Mouse (Mus musculus) midbrain, embryonic 16.5 days (tissue): Measurements from ENCODE around the gene Hsd17b10. TPM values are rescaled to one million over a fixed set of nuclear protein-coding genes. Genes with fewer than 3 reads are reported as not detected.

Experiments
- ATAC-seq: fragments of 200-750 bp; cut with Nextera tagmentation; 2 replicates; pipeline ENCODE4 v1.8.0; 2017; ENCODE audit warnings: moderate TSS enrichment
- H3K27ac ChIP-seq: fragments of 300-500 bp; sonication (generic); 2 replicates; pipeline ENCODE4 v1.5.1; 2014; ENCODE audit warnings: mild to moderate bottlenecking, low read length, mixed read lengths
- H3K27me3 ChIP-seq: fragments of 300-500 bp; sonication (generic); 2 replicates; pipeline ENCODE4 v1.6.1; 2014; ENCODE audit warnings: low read depth, low read length, mixed read lengths; ENCODE audit not compliant: control insufficient read depth, insufficient read depth
- H3K36me3 ChIP-seq: fragments of 300-500 bp; sonication (generic); 2 replicates; pipeline ENCODE4 v1.6.1; 2014; ENCODE audit warnings: mild to moderate bottlenecking, low read length, moderate library complexity, mixed read lengths; ENCODE audit not compliant: control insufficient read depth, insufficient read depth
- H3K4me1 ChIP-seq: fragments of 300-500 bp; sonication (generic); 2 replicates; pipeline ENCODE4 v1.6.1; 2014; ENCODE audit warnings: mild to moderate bottlenecking, low read length, mixed read lengths; ENCODE audit not compliant: control insufficient read depth, insufficient read depth
- H3K4me2 ChIP-seq: fragments of 300-500 bp; sonication (generic); 2 replicates; pipeline ENCODE4 v1.6.1; 2014; ENCODE audit warnings: mild to moderate bottlenecking, low read length, mixed read lengths
- H3K4me3 ChIP-seq: fragments of 300-500 bp; sonication (generic); 2 replicates; pipeline ENCODE4 v1.5.1; 2014; ENCODE audit warnings: low read depth, mild to moderate bottlenecking, low read length, moderate library complexity, mixed read lengths
- H3K9ac ChIP-seq: fragments of 300-500 bp; sonication (generic); 2 replicates; pipeline ENCODE4 v1.6.1; 2014; ENCODE audit warnings: low read depth, low read length, mixed read lengths
- H3K9me3 ChIP-seq: fragments of 300-500 bp; sonication (generic); replicated peaks from 2 replicates; pipeline ENCODE4 v1.6.1; 2014; ENCODE audit warnings: mild to moderate bottlenecking, low read length, mixed read lengths; ENCODE audit not compliant: control insufficient read depth, poor library complexity, severe bottlenecking
- WGBS: fragments of 180-500 bp; shearing (Covaris S2); extraction: QIAGEN DNeasy Blood & Tissue Kit; methylation state at CpG from one replicate; pipeline ENCODE4 v1.1.7; 2014; 5-methylcytosine and 5-hydroxymethylcytosine counted together
- polyA plus RNA-seq: library from polyadenylated mRNA; unstranded; fragments of >200 nt; fragmentation: Nextera tagmentation; extraction: Ambion mirVana; gene quantifications from 2 replicates; pipeline ENCODE4 v1.2.1, GENCODE M21; 2015

Gene Hsd17b10
- polyA plus RNA-seq: 94.1 and 102 TPM in 2 replicates

DNA sequence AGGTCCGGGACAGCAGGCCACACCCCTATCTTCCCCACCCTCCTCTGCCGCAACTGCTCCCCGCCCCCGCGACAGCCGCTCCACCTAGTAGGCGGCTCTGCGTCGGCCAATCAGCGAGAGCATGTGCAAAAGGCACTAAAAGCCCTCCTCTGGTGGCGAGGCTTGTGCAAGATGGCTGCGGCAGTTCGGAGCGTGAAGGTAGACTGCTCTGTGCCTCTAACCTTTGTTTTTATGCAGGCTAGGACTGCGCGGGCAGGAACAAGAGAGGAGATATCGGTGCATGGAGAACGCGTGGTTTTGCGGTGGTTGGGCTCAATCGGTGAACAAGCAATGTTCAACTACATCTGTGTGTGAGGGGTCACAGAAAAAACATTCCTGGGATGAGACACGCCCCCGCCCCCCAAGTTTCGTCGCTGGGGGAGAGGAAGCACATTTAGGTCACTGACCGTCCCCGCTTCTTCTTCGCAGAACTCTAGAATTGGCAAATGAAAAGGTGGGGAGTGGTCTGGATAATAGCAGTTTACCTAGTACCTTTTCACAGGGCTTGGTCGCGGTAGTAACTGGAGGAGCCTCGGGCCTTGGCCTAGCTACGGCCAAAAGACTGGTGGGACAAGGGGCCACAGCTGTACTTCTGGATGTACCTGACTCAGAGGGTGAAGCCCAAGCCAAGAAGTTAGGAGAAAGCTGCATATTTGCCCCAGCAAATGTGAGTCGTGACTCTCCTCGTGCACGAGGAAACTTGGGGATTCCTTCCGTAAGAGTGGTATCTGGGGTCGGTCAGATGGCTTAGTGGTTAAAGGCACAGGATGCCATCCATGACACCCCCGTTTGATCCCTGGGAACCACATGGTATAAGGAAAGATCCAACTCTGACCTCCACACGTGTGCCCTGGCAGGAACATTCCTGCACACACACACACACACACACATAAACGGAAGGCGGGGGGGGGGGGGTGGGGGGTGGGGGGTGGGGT is at the start of gene Hsd17b10:
TSS of gene Hsd17b10 (plus strand) at position 109 of the 974 bp plus-strand sequence.
- Histone ChIP-seq H3K27me3 (peaks cover 25% of the 10 kb centered on the region), H3K9me3 (no peaks in the 10 kb centered on the region), H3K4me1 (peaks cover 2% of the 10 kb centered on the region; the same call in 1 of the 2 replicates), H3K4me2 (peak within 1 kb of the TSS; percentile 68), H3K27ac (peak within 1 kb of the TSS; percentile 58), H3K4me3 (peak within 1 kb of the TSS; percentile 47), H3K36me3 (no peaks in the 10 kb centered on the region), H3K9ac (peak within 1 kb of the TSS; percentile 55)
- WGBS: 15% methylated on average over 38 of the region's 41 CpGs
- ATAC-seq: peak; percentile 98

DNA sequence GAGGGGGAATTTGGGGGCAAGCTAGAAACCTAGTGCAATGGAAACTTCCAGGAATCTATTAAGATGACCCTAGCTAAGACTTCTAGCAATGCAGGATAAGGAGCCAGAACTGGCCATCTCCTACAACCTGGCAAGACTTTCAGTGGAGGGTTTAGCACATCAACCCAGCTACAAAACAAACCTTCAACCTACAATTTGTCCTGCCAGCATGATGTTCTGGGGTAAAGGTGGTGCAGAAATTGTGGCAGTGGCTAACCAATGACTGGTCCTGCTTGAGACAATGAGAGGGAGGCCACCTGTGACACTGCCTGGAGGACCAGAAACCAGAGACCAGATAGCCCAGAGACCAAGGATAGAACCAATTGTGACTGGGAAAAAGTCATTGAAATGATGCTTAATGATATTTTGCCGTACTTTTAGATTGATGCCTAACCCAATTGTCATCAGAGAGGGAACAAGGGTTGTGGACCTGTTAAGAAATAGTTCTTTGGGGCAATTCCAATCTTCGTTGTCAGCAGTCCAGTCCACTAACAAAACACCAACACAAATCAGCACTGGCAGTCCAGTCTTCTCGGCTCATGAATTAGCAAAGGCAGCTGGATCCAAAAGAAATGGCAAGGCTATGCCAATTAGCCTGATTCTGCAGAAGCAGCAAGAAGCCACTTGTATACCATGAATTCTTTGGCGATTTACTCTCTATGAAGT is 2.5 kb upstream of the Hsd17b10 start:
- H3K27me3 ChIP-seq: peaks cover 23% of the 10 kb centered on the region

DNA sequence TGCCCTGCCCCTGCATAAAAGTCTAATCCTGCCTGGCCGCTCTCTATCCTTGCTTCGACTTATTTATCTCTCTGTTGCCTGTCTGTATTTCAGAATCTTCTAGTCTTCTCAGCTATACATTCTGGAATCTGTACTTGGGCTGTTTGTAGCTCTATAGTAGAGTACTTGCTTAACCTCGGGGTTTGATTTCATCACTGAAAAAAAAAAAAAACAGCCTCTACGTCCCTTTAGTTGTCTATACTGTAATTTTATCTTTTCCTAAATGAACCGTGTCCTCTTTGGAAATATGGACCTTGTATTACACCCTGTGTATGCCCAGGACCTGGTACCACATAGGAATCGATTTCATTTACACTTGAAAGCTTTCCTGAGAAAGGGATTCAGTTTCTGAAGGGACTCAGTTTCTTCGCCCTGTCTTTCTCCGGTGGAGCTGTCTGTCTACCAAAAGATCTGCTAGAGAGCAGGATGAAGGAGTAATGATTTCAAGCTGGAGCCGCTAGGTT is 412 bp upstream of the Hsd17b10 start:
- Histone ChIP-seq H3K4me2 (peak overlapping the region; percentile 68), H3K27ac (no peak overlapping the region), H3K4me3 (peak overlapping the region; percentile 47), H3K4me1 (peaks cover 2% of the 10 kb centered on the region; the same call in 1 of the 2 replicates), H3K9ac (peak overlapping the region; percentile 44; the same call in 1 of the 2 replicates), H3K27me3 (peaks cover 27% of the 10 kb centered on the region), H3K36me3 (no peaks in the 10 kb centered on the region), H3K9me3 (no peaks in the 10 kb centered on the region)
- ATAC-seq: no peak
- WGBS: 37% methylated on average over 9 of the region's 9 CpGs

More for the DNA sequence above, 2.5 kb upstream of the Hsd17b10 start:
- Histone ChIP-seq H3K4me2 (no peak overlapping the region), H3K4me1 (peaks cover 2% of the 10 kb centered on the region; the same call in 1 of the 2 replicates), H3K9me3 (no peaks in the 10 kb centered on the region), H3K36me3 (no peaks in the 10 kb centered on the region), H3K4me3 (no peak overlapping the region), H3K27ac (no peak overlapping the region), H3K9ac (no peak overlapping the region)
- 64% methylated on average over 4 of the region's 4 CpGs for WGBS
- no peak for ATAC-seq

- Histone ChIP-seq H3K4me2 (peak overlapping the region; percentile 68; the same call in 1 of the 2 replicates), H3K27me3 (peaks cover 27% of the 10 kb centered on the region), H3K27ac (no peak overlapping the region), H3K4me1 (peaks cover 2% of the 10 kb centered on the region; the same call in 1 of the 2 replicates), H3K9ac (no peak overlapping the region), H3K9me3 (no peaks in the 10 kb centered on the region), H3K4me3 (peak overlapping the region; percentile 47), H3K36me3 (no peaks in the 10 kb centered on the region)
- 84% methylated on average over 2 of the region's 2 CpGs for WGBS
- ATAC-seq: no peak
These were observed 1.2 kb downstream of the Hsd17b10 start for GRCm38 (mm10) chrX:152002865-152003264.

DNA sequence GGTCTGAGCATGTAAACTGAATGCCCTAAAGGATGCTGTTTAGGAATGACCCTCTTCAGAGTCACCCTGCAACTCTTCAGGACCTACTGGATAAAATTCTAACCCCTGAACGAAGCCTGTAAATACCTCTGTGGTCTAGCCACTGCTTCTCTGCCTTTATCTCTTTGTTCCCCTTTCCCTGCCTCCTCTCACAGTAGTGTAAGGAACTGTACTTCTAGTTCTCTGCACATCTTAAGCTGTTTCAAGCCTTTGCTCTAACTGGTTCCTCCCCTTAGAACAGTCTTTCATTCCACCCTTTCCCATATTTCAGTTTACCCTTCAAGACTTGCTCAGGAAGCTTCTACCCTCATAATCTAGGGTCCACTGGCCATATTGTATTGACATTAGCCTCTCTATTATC is 6.2 kb downstream of the Hsd17b10 start:
- H3K9me3 ChIP-seq: no peaks in the 10 kb centered on the region
- peaks cover 14% of the 10 kb centered on the region for H3K27me3 ChIP-seq
- H3K36me3 ChIP-seq: no peaks in the 10 kb centered on the region
- no peak overlapping the region for H3K4me2 ChIP-seq
- no peak for ATAC-seq
- H3K4me3 ChIP-seq: no peak overlapping the region
- 89% methylated on average over 1 of the region's 1 CpGs for WGBS
- no peak overlapping the region for H3K27ac ChIP-seq
- no peaks in the 10 kb centered on the region; the same call in 1 of the 2 replicates for H3K4me1 ChIP-seq
- no peak overlapping the region for H3K9ac ChIP-seq

GRCm38 (mm10) chrX:152015752-152016150 is 14.1 kb downstream of the Hsd17b10 start:
- 24% methylated on average over 11 of the region's 11 CpGs for WGBS
- Histone ChIP-seq H3K9me3 (no peaks in the 10 kb centered on the region), H3K9ac (peak overlapping the region; percentile 59), H3K4me2 (peak overlapping the region; percentile 43), H3K4me1 (peaks cover 9% of the 10 kb centered on the region; the same call in 1 of the 2 replicates), H3K4me3 (peak overlapping the region; percentile 54), H3K27me3 (peaks cover 7% of the 10 kb centered on the region), H3K27ac (peak overlapping the region; percentile 82), H3K36me3 (no peaks in the 10 kb centered on the region)
- no peak; the same call in 1 of the 2 replicates for ATAC-seq

GRCm38 (mm10) chrX:152016151-152017145 is 14.8 kb downstream of the Hsd17b10 start, which contains the start of the genes Ribc1 and Smc1a:
TSS of gene Ribc1 (minus strand) at chrX:152016295.
TSS of gene Smc1a (plus strand) at chrX:152016428.
- peak; percentile 99 for ATAC-seq
- Histone ChIP-seq H3K36me3 (no peaks in the 10 kb centered on the region), H3K4me3 (peak within 1 kb of the TSS; percentile 54), H3K9ac (peak within 1 kb of the TSS; percentile 59), H3K4me1 (peaks cover 9% of the 10 kb centered on the region; the same call in 1 of the 2 replicates), H3K4me2 (peak within 1 kb of the TSS; percentile 57), H3K27me3 (peaks cover 7% of the 10 kb centered on the region), H3K9me3 (no peaks in the 10 kb centered on the region), H3K27ac (peak within 1 kb of the TSS; percentile 82)
- WGBS: 21% methylated on average over 61 of the region's 64 CpGs
